ENCODE assay signal across 13 mouse cellular contexts in the genomic region with DNA sequence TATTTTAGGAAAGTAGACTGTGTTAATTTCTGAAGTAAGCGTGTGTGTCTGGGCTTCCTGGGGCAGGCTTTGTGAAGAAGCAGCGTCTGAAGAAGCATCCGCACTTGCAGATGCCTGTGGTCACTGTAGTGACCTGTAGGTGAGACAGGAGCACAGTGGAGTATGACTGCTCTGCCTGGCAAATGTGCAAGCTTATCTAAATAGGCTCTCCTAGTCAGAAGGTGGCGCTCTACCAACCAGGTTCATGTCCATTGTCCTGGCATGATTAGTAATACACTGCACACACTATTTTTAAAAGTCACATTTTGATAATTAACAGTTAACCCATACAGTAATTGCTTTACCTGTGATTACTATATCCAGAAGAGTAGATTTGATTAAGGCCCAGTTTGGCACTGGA.
A peak's percentile ranks its signal among the peaks of the same experiment; 100 is the strongest.
DNase-seq lines count a peak whose midpoint lies in the region; ATAC-seq and TF ChIP-seq lines count a peak whose summit lies in the region.
"Had no signal": no experiment of that assay in that cellular context is flagged by ENCODE, and none has a peak within 500 bp of the region (broad histone marks: within the 10 kb centered on the region; RNA-seq: fewer than 3 reads in every experiment).

No protein-coding gene starts in this region.

- no peaks in the 10 kb centered on the region for H3K27me3 ChIP-seq in kidney, postnatal 0 days (ENCODE audit: insufficient read depth, low read length)
- no peaks in the 10 kb centered on the region for H3K27me3 ChIP-seq in E14TG2a.4 (ENCODE audit: insufficient read depth, low read length)
- H3K27me3 ChIP-seq: embryonic facial prominence, embryonic 12.5 days; forebrain, embryonic 15.5 days; hindbrain, embryonic 12.5 days; limb, embryonic 15.5 days; midbrain, embryonic 12.5 days; neural tube, embryonic 13.5 days had no signal

- H3K4me3 ChIP-seq in kidney, postnatal 0 days (replicated peaks; ENCODE audit: low read depth, low read length), result no peak overlapping the region
- H3K4me3 ChIP-seq in E14TG2a.4 (replicated peaks; ENCODE audit: low read length), result no peak overlapping the region
- H3K4me3 ChIP-seq: embryonic facial prominence, embryonic 12.5 days; forebrain, embryonic 15.5 days; hindbrain, embryonic 12.5 days; limb, embryonic 15.5 days; midbrain, embryonic 12.5 days; neural tube, embryonic 13.5 days had no signal

- no peaks in the 10 kb centered on the region for H3K4me1 ChIP-seq in kidney, postnatal 0 days (replicated peaks; ENCODE audit: insufficient read depth, low read length)
- peaks cover 23% of the 10 kb centered on the region for H3K4me1 ChIP-seq in E14TG2a.4 (replicated peaks; ENCODE audit: low read depth, low read length)
- H3K4me1 ChIP-seq: embryonic facial prominence, embryonic 12.5 days; forebrain, embryonic 15.5 days; hindbrain, embryonic 12.5 days; limb, embryonic 15.5 days; neural tube, embryonic 13.5 days had no signal

- ATAC-seq in kidney, postnatal 0 days (replicated peaks; ENCODE audit: low FRiP score, low read depth), result no peak
- ATAC-seq: forebrain, embryonic 15.5 days had no signal

- no peak overlapping the region for H3K4me2 ChIP-seq in kidney, postnatal 0 days (ENCODE audit: low read length)
- H3K4me2 ChIP-seq: embryonic facial prominence, embryonic 12.5 days; forebrain, embryonic 15.5 days; hindbrain, embryonic 12.5 days; limb, embryonic 15.5 days; midbrain, embryonic 12.5 days; neural tube, embryonic 13.5 days had no signal

- peak; percentile 8 for DNase-seq in kidney, postnatal 0 days (ENCODE audit: low spot score)
- DNase-seq in kidney, adult 11 months, result no peak
- DNase-seq in 416B (ENCODE audit: low read depth), result peak; percentile 67
- DNase-seq in embryo, embryonic 10.5 days (ENCODE audit: low spot score), result peak; percentile 23
- no peak for DNase-seq in urinary bladder, adult 18-20 months (ENCODE audit: low spot score in 2 of 2)
- DNase-seq in urinary bladder, postnatal 4 days (ENCODE audit: low spot score in 2 of 2), result no peak

- H3K36me3 ChIP-seq in kidney, postnatal 0 days (ENCODE audit: insufficient read depth, low read length), result peaks cover 24% of the 10 kb centered on the region; the same call in 1 of the 2 replicates
- peaks cover 19% of the 10 kb centered on the region; the same call in 1 of the 2 replicates for H3K36me3 ChIP-seq in E14TG2a.4 (ENCODE audit: insufficient read depth, low read length)

- H3K27ac ChIP-seq in kidney, postnatal 0 days, result no peak overlapping the region
- H3K27ac ChIP-seq: embryonic facial prominence, embryonic 12.5 days; forebrain, embryonic 15.5 days; hindbrain, embryonic 12.5 days; limb, embryonic 15.5 days; midbrain, embryonic 12.5 days; neural tube, embryonic 13.5 days had no signal

- H3K9me3 ChIP-seq in kidney, postnatal 0 days (replicated peaks; ENCODE audit: low read length), result no peaks in the 10 kb centered on the region
- no peaks in the 10 kb centered on the region for H3K9me3 ChIP-seq in E14TG2a.4 (ENCODE audit: low read length)
- H3K9me3 ChIP-seq: embryonic facial prominence, embryonic 12.5 days; forebrain, embryonic 15.5 days; hindbrain, embryonic 12.5 days; limb, embryonic 15.5 days; midbrain, embryonic 12.5 days; neural tube, embryonic 13.5 days had no signal

- no peak overlapping the region for H3K9ac ChIP-seq in kidney, postnatal 0 days (ENCODE audit: low read depth, low read length)
- H3K9ac ChIP-seq: embryonic facial prominence, embryonic 12.5 days; forebrain, embryonic 15.5 days; hindbrain, embryonic 12.5 days; limb, embryonic 15.5 days; midbrain, embryonic 12.5 days; neural tube, embryonic 13.5 days had no signal

- TF ChIP-seq CTCF in kidney, postnatal 0 days (IDR thresholded peaks at IDR 0.05; ENCODE audit: low read depth), result peak; percentile 37; the same call in 1 of the 2 replicates
- peak; percentile 16 for TF ChIP-seq CTCF in E14TG2a.4 (conservative IDR thresholded peaks at IDR 0.05; ENCODE audit: low read length)

- 69% methylated on average over 4 of the region's 4 CpGs for WGBS in kidney, postnatal 0 days

Comparison
In these comparisons a context has a peak if more than half of its experiments do, and no peak if none do; other contexts are left out.
1. DNase-seq: peak in kidney, postnatal 0 days (single experiment), 416B (single experiment) and embryo, embryonic 10.5 days (single experiment); none in kidney, adult 11 months (single experiment), urinary bladder, adult 18-20 months (0 of 2) and urinary bladder, postnatal 4 days (0 of 2).